Mouse (Mus musculus) kidney, postnatal 0 days (tissue): Measurements from ENCODE around the gene Nop14. TPM values are rescaled to one million over a fixed set of nuclear protein-coding genes. Genes with fewer than 3 reads are reported as not detected.

Source experiments
- ATAC-seq: fragments of 200-750 bp; cut with Nextera tagmentation; replicated peaks from 2 replicates; pipeline ENCODE4 v1.8.0; 2017; ENCODE audit warnings: low read depth, moderate number of reproducible peaks, moderate TSS enrichment, moderate library complexity; ENCODE audit not compliant: low FRiP score
- DNase-seq: peaks from one replicate; pipeline ENCODE4 v3.0.0-alpha.2; 2016; ENCODE audit warnings: low spot score
- H3K27ac ChIP-seq: fragments of 300-500 bp; sonication (generic); 2 replicates; pipeline ENCODE4 v1.5.1; 2014; ENCODE audit warnings: mild to moderate bottlenecking
- H3K27me3 ChIP-seq: fragments of 300-500 bp; sonication (generic); 2 replicates; pipeline ENCODE4 v1.6.1; 2014; ENCODE audit warnings: low read length, mixed read lengths; ENCODE audit not compliant: insufficient read depth
- H3K36me3 ChIP-seq: fragments of 300-500 bp; sonication (generic); 2 replicates; pipeline ENCODE4 v1.6.1; 2014; ENCODE audit warnings: low read length, mixed read lengths; ENCODE audit not compliant: insufficient read depth
- H3K4me1 ChIP-seq: fragments of 300-500 bp; sonication (generic); replicated peaks from 2 replicates; pipeline ENCODE4 v1.6.1; 2014; ENCODE audit warnings: antibody characterized with exemption, low read length, mixed read lengths; ENCODE audit not compliant: insufficient read depth
- H3K4me2 ChIP-seq: fragments of 300-500 bp; sonication (generic); 2 replicates; pipeline ENCODE4 v1.6.1; 2014; ENCODE audit warnings: mild to moderate bottlenecking, low read length, moderate library complexity, mixed read lengths
- H3K4me3 ChIP-seq: fragments of 300-500 bp; sonication (generic); replicated peaks from 2 replicates; pipeline ENCODE4 v1.5.1; 2014; ENCODE audit warnings: low read depth, low read length
- H3K9ac ChIP-seq: fragments of 300-500 bp; sonication (generic); 2 replicates; pipeline ENCODE4 v1.6.1; 2014; ENCODE audit warnings: low read depth, low read length
- H3K9me3 ChIP-seq: fragments of 300-500 bp; sonication (generic); replicated peaks from 2 replicates; pipeline ENCODE4 v1.6.1; 2016; ENCODE audit warnings: low read length, inconsistent platforms, mixed read lengths
- CTCF ChIP-seq: IDR thresholded peaks from 2 replicates; pipeline ENCODE4 v1.5.1; 2016; ENCODE audit warnings: antibody characterized with exemption, low read depth, mild to moderate bottlenecking, moderate library complexity
- WGBS: fragments of 180-500 bp; shearing (Covaris S2); extraction: QIAGEN DNeasy Blood & Tissue Kit; methylation state at CpG from one replicate; pipeline ENCODE4 v1.1.7; 2014; 5-methylcytosine and 5-hydroxymethylcytosine counted together
- polyA plus RNA-seq: library from polyadenylated mRNA; unstranded; fragments of >200 nt; fragmentation: Nextera tagmentation; extraction: Ambion mirVana; gene quantifications from 2 replicates; pipeline ENCODE4 v1.2.1, GENCODE M21; 2015

Nop14 gene
- polyA plus RNA-seq, 1 experiment from 2014 or later: 22.3 TPM

DNA sequence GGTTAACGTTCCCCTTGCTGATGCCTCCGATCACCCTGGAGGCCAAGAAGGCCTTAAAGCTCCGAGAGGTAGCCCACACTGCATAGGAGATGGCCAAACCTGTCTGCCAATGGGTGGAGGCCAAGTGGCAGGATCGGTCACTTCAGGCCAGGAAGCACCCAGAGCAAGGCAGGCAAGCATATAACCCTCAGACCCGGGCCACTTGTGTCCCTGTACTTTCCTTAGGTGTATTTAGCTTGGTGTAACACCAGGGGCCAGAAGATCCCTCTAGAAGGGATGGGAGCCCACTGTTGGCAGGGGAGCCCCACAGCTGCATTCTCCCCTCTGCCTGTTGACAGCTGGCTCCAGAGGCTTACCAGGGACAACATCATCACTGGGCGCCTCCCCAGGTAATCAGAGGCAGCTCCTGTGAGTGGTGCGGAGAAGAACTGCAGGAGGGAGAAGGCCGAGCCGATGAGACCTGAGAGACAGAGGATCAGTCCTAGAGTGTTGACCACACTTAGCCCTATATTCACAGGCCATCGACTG lies 24.2 kb downstream of the Nop14 start:
- Histone ChIP-seq H3K27me3 (no peaks in the 10 kb centered on the region), H3K9me3 (no peaks in the 10 kb centered on the region), H3K9ac (peak overlapping the region; percentile 62), H3K27ac (peak overlapping the region; percentile 83; the same call in 1 of the 2 replicates), H3K4me2 (peak overlapping the region; percentile 75), H3K36me3 (peaks cover 52% of the 10 kb centered on the region), H3K4me3 (peak overlapping the region; percentile 50), H3K4me1 (peaks cover 14% of the 10 kb centered on the region; the same call in 1 of the 2 replicates)
- TF ChIP-seq CTCF: no peak
- DNase-seq (no peak), ATAC-seq (no peak)
- 61% methylated on average over 10 of the region's 10 CpGs for whole genome bisulfite sequencing

DNA sequence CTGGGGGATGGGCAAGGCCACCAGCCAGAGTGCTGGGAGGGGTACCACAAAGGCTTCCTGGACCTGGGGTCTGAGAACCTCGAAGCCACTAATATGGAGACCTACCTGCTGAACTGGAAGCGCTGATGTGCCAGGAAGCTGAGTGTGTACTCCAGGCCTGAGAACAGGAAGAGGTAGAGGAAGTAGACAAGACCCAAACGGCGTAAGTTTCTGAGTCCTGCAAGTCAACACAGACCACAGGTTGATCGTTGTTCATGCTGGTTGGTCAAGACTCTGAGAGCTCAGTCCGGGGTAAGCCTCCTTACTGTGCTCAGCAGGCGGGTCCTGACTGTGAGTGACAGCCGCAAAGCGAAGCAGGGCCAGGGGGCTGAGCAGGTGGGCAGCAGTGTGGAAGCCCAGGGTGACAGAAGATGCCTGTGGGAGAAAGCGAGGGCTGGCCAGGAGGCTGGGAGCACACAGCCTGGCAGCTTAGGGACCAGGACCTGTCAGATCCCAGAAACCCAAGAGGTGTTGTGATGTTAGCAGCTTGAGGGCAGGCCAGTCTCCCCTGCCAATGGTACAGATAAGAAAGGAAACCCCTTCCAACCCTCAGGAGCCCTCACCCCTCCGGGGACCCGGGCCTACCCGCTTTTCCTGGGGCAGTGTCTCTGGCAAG lies 25.1 kb downstream of the Nop14 start:
- peaks cover 53% of the 10 kb centered on the region for H3K36me3 ChIP-seq
- 87% methylated on average over 13 of the region's 13 CpGs for WGBS
- no peak for DNase-seq

DNA sequence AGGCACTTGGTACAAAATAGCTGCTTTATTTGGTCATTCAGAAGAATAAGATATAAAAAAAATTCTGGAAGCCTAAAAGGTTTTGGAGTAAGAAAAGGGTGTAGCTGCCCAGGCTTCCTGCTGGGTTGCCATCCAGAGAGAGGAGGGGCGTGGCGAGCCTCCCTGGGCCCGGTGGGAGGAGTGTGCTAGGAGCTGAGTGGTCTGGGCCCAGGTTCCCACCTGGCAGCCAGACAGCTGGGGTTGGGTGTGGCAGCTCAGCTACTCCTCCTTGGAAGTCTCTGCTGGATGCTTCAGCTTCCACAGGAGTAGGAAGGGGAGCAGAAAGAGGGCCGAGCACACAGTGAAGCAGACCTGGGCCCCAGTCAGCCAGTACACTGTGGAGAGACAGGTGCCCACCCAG lies 26.3 kb downstream of the Nop14 start:
- 73% methylated on average over 4 of the region's 4 CpGs for WGBS
- no peak for TF ChIP-seq CTCF
- Histone ChIP-seq H3K4me3 (no peak overlapping the region), H3K36me3 (peaks cover 50% of the 10 kb centered on the region), H3K27me3 (no peaks in the 10 kb centered on the region), H3K9me3 (no peaks in the 10 kb centered on the region), H3K4me1 (peaks cover 14% of the 10 kb centered on the region; the same call in 1 of the 2 replicates), H3K4me2 (no peak overlapping the region), H3K9ac (no peak overlapping the region), H3K27ac (no peak overlapping the region)
- ATAC-seq (no peak), DNase-seq (no peak)

More for the DNA sequence above, 25.1 kb downstream of the Nop14 start:
- Histone ChIP-seq H3K27me3 (no peaks in the 10 kb centered on the region), H3K4me2 (no peak overlapping the region), H3K9ac (no peak overlapping the region), H3K4me3 (no peak overlapping the region), H3K9me3 (no peaks in the 10 kb centered on the region), H3K4me1 (peaks cover 14% of the 10 kb centered on the region; the same call in 1 of the 2 replicates), H3K27ac (no peak overlapping the region)
- TF ChIP-seq CTCF: no peak
- ATAC-seq: no peak

DNA sequence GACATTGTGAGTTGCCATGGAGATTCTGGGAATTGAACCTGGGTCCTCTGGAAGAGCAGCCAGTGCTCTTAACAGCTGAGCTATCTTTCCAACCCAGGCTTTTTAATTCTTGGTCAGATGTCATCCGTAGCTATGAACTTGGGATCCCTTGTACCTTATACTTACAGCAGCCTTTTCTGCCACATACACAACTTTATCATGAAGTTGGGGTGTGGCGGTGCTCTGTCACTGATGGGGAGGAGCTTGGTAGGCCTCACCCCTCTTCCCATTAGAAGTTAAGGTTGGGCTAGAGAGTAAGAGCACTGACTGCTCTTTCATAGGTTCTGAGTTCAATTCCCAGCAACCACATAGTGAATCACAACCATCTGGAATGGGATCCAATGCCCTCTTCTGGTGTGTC lies 27.0 kb downstream of the Nop14 start:
- ATAC-seq: no peak
- DNase-seq: no peak
- 94% methylated on average over 2 of the region's 2 CpGs for WGBS
- no peak for TF ChIP-seq CTCF
- Histone ChIP-seq H3K36me3 (peaks cover 50% of the 10 kb centered on the region), H3K27me3 (no peaks in the 10 kb centered on the region), H3K27ac (no peak overlapping the region), H3K9me3 (no peaks in the 10 kb centered on the region), H3K4me2 (no peak overlapping the region), H3K4me1 (peaks cover 14% of the 10 kb centered on the region; the same call in 1 of the 2 replicates), H3K4me3 (no peak overlapping the region), H3K9ac (no peak overlapping the region)

DNA sequence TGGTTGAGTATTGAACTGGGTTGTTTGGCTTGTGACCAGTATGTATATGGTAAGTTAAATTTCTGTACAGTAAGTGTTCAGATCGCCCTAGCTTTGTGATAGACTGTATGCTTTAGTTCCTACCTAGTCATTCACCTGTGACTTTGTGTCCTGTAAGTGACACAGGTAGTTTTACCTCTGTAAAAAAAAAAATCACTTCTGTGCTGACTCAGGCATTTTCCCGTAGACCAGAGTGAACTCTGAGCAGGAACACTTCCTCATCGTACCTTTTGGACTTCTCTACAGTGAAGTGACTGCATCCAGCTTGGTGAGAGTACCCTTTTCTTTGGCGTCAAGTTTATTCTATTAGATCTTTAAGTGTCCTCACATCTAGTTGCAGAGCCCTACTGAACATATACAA lies 50.0 kb downstream of the Nop14 start:
- no peaks in the 10 kb centered on the region for H3K27me3 ChIP-seq
- peaks cover 56% of the 10 kb centered on the region for H3K36me3 ChIP-seq
- no peak overlapping the region for H3K4me3 ChIP-seq
- H3K4me2 ChIP-seq: no peak overlapping the region
- WGBS: 88% methylated on average over 4 of the region's 4 CpGs
- TF ChIP-seq CTCF: no peak
- H3K9me3 ChIP-seq: no peaks in the 10 kb centered on the region
- no peak for ATAC-seq
- H3K4me1 ChIP-seq: no peaks in the 10 kb centered on the region
- DNase-seq: no peak
- no peak overlapping the region for H3K27ac ChIP-seq
- no peak overlapping the region for H3K9ac ChIP-seq

DNA sequence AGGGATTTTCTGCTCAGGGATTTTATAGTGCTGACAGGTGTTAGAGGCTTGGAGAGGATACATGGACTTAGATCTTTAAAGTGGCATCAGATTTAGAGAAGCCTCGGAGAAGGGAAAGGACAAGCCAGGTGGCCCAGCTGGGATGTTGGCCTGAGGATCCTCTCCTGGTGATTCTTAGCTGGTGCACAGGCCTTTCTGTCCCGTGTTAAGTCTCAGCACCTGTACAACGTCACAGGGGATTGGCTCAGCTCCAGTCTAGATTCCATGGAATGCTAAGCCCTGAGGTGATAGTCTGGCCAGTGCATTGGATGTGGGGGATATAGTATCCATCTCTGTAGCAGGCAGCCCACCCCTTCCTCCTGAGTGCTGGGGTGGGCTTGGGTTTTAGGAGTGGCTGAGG lies 51.7 kb downstream of the Nop14 start:
- TF ChIP-seq CTCF: no peak
- no peak overlapping the region for H3K27ac ChIP-seq
- H3K36me3 ChIP-seq: peaks cover 47% of the 10 kb centered on the region
- no peak overlapping the region for H3K9ac ChIP-seq
- H3K27me3 ChIP-seq: no peaks in the 10 kb centered on the region
- H3K4me1 ChIP-seq: no peaks in the 10 kb centered on the region
- H3K4me3 ChIP-seq: no peak overlapping the region
- DNase-seq: no peak
- ATAC-seq: no peak
- H3K9me3 ChIP-seq: no peaks in the 10 kb centered on the region
- H3K4me2 ChIP-seq: no peak overlapping the region
- 73% methylated on average over 3 of the region's 3 CpGs for WGBS
